Mouse (Mus musculus) hindbrain, embryonic 13.5 days (tissue): ENCODE data around the gene Herc2. TPM values are rescaled to one million over a fixed set of nuclear protein-coding genes. Genes with fewer than 3 reads are reported as not detected.

Source experiments
- ATAC-seq: fragments of 200-750 bp; cut with Nextera tagmentation; 2 replicates; pipeline ENCODE4 v1.8.0; 2017; ENCODE audit warnings: moderate TSS enrichment; ENCODE audit not compliant: low FRiP score
- H3K27ac ChIP-seq: fragments of 300-500 bp; sonication (generic); 2 replicates; pipeline ENCODE4 v1.5.1; 2015; ENCODE audit warnings: inconsistent platforms, mild to moderate bottlenecking, moderate library complexity
- H3K27me3 ChIP-seq: fragments of 300-500 bp; sonication (generic); 2 replicates; pipeline ENCODE4 v1.6.1; 2015; ENCODE audit warnings: mild to moderate bottlenecking, inconsistent platforms
- H3K36me3 ChIP-seq: fragments of 300-500 bp; sonication (generic); 2 replicates; pipeline ENCODE4 v1.6.1; 2015; ENCODE audit warnings: mild to moderate bottlenecking, inconsistent platforms
- H3K4me1 ChIP-seq: fragments of 300-500 bp; sonication (generic); replicated peaks from 2 replicates; pipeline ENCODE4 v1.6.1; 2015; ENCODE audit warnings: inconsistent platforms
- H3K4me2 ChIP-seq: fragments of 300-500 bp; sonication (generic); 2 replicates; pipeline ENCODE4 v1.6.1; 2015; ENCODE audit warnings: inconsistent platforms, mild to moderate bottlenecking, moderate library complexity
- H3K4me3 ChIP-seq: fragments of 300-500 bp; sonication (generic); 2 replicates; pipeline ENCODE4 v1.5.1; 2015; ENCODE audit warnings: mild to moderate bottlenecking, inconsistent platforms
- H3K9ac ChIP-seq: fragments of 300-500 bp; sonication (generic); 2 replicates; pipeline ENCODE4 v1.6.1; 2015; ENCODE audit warnings: mild to moderate bottlenecking, inconsistent platforms
- H3K9me3 ChIP-seq: fragments of 300-500 bp; sonication (generic); 2 replicates; pipeline ENCODE4 v1.6.1; 2016; ENCODE audit warnings: inconsistent platforms
- WGBS: fragments of 180-500 bp; shearing (Covaris S2); methylation state at CpG from one replicate; pipeline ENCODE4 v1.1.7; 2015; 5-methylcytosine and 5-hydroxymethylcytosine counted together
- polyA plus RNA-seq: library from polyadenylated mRNA; unstranded; fragments of >200 nt; fragmentation: Nextera tagmentation; extraction: Ambion mirVana; gene quantifications from 2 replicates; pipeline ENCODE4 v1.2.1, GENCODE M21; 2015

Herc2 gene
- polyA plus RNA-seq, 1 experiment from 2014 or later: 47.8 TPM

DNA sequence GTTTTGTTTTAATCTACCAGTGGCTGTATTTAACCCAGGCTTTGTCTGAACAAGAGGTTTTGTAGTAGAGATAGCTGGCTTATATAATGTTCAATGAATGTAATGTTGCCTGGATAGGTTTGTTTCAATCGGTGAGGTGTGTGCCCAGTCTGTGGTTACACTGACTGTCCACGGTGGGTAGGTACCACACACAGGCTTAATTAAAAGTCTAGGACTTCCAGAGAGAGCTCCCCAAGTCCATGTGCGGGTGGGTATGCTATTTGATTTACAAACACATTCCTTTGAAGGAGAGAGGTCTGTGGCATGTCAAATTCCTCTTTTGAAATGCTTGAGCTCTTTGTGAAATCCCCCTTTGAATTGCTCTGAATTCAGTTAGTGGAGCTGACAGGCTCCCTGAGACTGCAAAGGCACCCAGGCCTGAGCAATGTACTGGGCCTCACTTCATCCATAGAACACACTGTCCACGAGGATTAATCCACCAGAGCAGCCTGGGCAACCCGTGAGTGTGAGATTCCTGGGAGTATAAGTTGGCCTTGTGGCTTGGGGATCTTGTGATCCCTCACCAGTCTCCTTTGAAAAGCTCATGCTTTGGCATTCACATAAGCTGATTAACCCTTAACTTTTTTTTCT lies 185.9 kb downstream of the Herc2 start:
- H3K4me2 ChIP-seq: no peak overlapping the region
- ATAC-seq: no peak
- H3K4me3 ChIP-seq: no peak overlapping the region
- no peak overlapping the region for H3K9ac ChIP-seq
- H3K36me3 ChIP-seq: peaks cover 33% of the 10 kb centered on the region
- WGBS: 44% methylated on average over 5 of the region's 5 CpGs
- H3K27me3 ChIP-seq: no peaks in the 10 kb centered on the region
- H3K4me1 ChIP-seq: no peaks in the 10 kb centered on the region
- no peak overlapping the region for H3K27ac ChIP-seq
- H3K9me3 ChIP-seq: no peaks in the 10 kb centered on the region

DNA sequence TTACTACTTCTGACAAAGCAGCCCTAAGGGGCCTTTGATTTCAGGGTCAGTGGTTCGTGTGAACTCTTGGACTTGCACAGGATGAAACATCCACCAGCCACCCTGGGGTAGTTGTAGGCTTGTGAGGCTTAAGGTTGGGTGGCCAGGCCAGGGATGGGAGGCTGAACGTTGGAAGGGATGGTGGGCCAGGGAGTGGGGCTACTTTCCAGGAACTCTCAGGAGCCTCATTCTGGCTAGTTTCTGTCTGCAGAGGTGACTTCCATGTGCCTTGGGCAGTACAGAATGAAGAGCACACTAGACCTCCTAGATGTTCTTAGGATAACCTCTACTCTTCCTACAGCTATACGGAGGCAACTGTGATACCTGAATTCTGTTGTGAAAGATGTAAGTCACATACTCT lies 186.6 kb downstream of the Herc2 start:
- 81% methylated on average over 3 of the region's 3 CpGs for WGBS
- no peak overlapping the region for H3K9ac ChIP-seq
- H3K27ac ChIP-seq: no peak overlapping the region

DNA sequence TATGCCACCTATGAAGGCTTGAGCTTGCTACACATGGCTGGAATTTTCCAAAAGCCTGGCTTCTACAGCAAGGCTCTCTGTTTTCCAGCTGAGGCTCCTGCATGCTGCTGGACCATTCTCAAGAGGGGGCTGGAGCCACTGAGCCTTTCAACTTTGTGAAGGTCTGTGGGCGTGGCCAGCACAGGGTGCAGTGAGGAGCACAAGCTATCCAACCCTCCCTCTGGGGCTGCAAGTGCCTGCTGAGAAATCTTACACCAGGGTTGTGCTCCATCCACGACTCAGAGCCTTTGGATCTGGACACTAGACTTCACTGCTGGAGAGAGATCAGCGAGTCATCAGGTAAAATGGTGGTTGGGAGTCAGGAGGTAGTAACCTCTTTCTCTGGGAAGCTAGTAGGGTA lies 189.5 kb downstream of the Herc2 start, which contains the start of gene Oca2:
Oca2 (plus strand) TSS at position 218 of the 400 bp plus-strand sequence.
- Histone ChIP-seq H3K27me3 (no peaks in the 10 kb centered on the region), H3K36me3 (0 out of 2 replicates have a peak, but pooled peaks cover 3% of the 10 kb centered on the region), H3K4me1 (no peaks in the 10 kb centered on the region), H3K9ac (no peak within 1 kb of the TSS), H3K4me3 (no peak within 1 kb of the TSS), H3K9me3 (no peaks in the 10 kb centered on the region), H3K27ac (no peak within 1 kb of the TSS), H3K4me2 (no peak within 1 kb of the TSS)
- no peak for ATAC-seq
- 40% methylated on average over 3 of the region's 3 CpGs for WGBS

More for the DNA sequence above, 186.6 kb downstream of the Herc2 start:
- Histone ChIP-seq H3K4me3 (no peak overlapping the region), H3K9me3 (no peaks in the 10 kb centered on the region), H3K36me3 (peaks cover 27% of the 10 kb centered on the region), H3K4me2 (no peak overlapping the region), H3K27me3 (no peaks in the 10 kb centered on the region), H3K4me1 (no peaks in the 10 kb centered on the region)
- ATAC-seq: no peak

DNA sequence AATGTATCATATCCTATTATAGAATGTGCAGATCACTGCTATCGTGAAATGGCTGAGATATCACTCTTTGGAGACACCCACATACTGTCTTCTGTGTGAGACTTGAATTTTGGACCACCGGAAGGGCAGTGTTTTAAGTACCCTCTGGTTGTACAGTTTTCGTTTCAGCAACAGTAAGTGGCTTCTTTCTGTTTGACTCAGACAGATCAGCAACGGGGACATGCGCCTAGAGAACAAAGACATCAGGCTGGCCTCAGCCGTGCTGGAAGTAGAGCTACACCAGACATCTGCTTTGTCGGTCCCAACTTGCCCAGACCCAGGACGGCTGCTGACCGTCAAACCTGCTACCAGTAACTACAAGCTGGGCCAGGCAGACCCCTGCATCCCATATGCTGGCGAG lies 204.6 kb downstream of the Herc2 start:
- 85% methylated on average over 10 of the region's 10 CpGs for whole genome bisulfite sequencing
- no peak overlapping the region for H3K4me3 ChIP-seq
- ATAC-seq: no peak
- H3K27ac ChIP-seq: no peak overlapping the region
- H3K9ac ChIP-seq: no peak overlapping the region
- no peak overlapping the region for H3K4me2 ChIP-seq
- no peaks in the 10 kb centered on the region for H3K27me3 ChIP-seq
- H3K4me1 ChIP-seq: no peaks in the 10 kb centered on the region
- no peaks in the 10 kb centered on the region for H3K36me3 ChIP-seq
- no peaks in the 10 kb centered on the region for H3K9me3 ChIP-seq

DNA sequence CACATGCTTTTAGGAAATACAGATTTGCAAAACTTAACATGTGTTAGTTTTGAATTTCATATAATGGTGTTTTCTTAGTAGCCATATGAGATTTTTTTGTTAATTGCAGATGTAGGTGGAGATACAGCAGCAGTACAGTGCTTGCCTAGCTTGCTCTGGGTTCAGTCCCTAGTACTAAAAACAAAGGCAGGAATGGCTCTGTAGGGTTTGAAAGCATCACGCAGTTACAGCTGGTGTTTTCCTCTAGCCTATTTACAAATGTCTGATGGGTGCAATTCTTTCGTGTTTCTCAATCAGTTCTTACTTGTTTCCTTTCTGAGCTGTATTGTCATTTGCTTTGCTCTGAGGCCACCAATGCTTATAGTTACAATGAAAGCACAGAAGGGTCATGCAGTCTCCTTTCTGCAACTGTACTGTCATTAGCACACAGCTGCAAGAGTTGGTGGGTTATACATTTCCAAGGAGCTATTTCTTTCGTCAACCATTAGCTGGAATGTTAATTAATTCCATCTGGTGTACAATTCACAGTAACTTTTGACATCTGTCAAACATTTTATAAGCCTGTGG lies 208.0 kb downstream of the Herc2 start:
- Histone ChIP-seq H3K36me3 (no peaks in the 10 kb centered on the region), H3K4me3 (no peak overlapping the region), H3K27me3 (no peaks in the 10 kb centered on the region), H3K4me2 (no peak overlapping the region), H3K9me3 (no peaks in the 10 kb centered on the region), H3K9ac (no peak overlapping the region), H3K4me1 (no peaks in the 10 kb centered on the region), H3K27ac (no peak overlapping the region)
- WGBS: 70% methylated on average over 3 of the region's 3 CpGs
- no peak for ATAC-seq

DNA sequence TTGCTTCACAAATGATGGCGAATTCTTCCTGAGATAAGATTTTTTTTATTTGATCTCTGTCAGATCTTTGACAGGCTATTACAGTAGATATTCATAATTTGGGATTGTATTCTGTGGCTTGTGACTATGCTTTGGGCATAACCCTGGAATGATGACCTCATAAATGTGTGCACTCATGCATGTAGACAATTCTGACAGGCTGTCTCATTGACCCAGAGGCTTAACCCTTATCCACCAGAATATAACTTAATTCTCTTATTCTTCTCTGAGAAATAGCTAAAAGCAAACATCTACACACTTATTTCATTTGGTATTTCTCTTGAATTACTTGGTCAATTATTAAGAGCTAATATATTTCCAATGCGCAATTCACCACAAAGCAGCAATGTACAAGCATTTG lies 227.5 kb downstream of the Herc2 start:
- Histone ChIP-seq H3K27ac (no peak overlapping the region), H3K9me3 (no peaks in the 10 kb centered on the region), H3K36me3 (no peaks in the 10 kb centered on the region), H3K4me2 (no peak overlapping the region), H3K27me3 (no peaks in the 10 kb centered on the region), H3K4me1 (no peaks in the 10 kb centered on the region), H3K4me3 (no peak overlapping the region), H3K9ac (no peak overlapping the region)
- no peak for ATAC-seq
- 88% methylated on average over 2 of the region's 2 CpGs for WGBS

Other genes starting within 250 kb of the Herc2 start
- 50.2 and 51.0 TPM in 2 replicates for gene Cyfip1, start 208.5 kb upstream of the Herc2 start, polyA plus RNA-seq
- gene Nipa2, start 87.7 kb upstream of the Herc2 start, polyA plus RNA-seq: 35.5 and 38.4 TPM in 2 replicates
- gene Nipa1, start 30.2 kb upstream of the Herc2 start, polyA plus RNA-seq: 22.2 and 24.0 TPM in 2 replicates
- 0.88 and 1.5 TPM in 2 replicates for gene Oca2, start 189.6 kb downstream of the Herc2 start, polyA plus RNA-seq